Mouse (Mus musculus) heart, embryonic 16.5 days (tissue): ENCODE measurements around the gene Abhd6. TPM values are rescaled to one million over a fixed set of nuclear protein-coding genes. Genes with fewer than 3 reads are reported as not detected.

Experiments
- ATAC-seq: fragments of 200-750 bp; cut with Nextera tagmentation; replicated peaks from 2 replicates; pipeline ENCODE4 v1.8.0; 2017; ENCODE audit warnings: moderate number of reproducible peaks; ENCODE audit not compliant: insufficient read depth, low FRiP score; ENCODE audit errors: extremely low read depth
- H3K27ac ChIP-seq: fragments of 300-500 bp; sonication (generic); 2 replicates; pipeline ENCODE4 v1.5.1; 2014; ENCODE audit warnings: mild to moderate bottlenecking, low read length, control low read depth, moderate library complexity
- H3K27me3 ChIP-seq: fragments of 300-500 bp; sonication (generic); 2 replicates; pipeline ENCODE4 v1.6.1; 2014; ENCODE audit warnings: low read length, mixed read lengths; ENCODE audit not compliant: control insufficient read depth, insufficient read depth
- H3K36me3 ChIP-seq: fragments of 300-500 bp; sonication (generic); 2 replicates; pipeline ENCODE4 v1.6.1; 2014; ENCODE audit not compliant: control insufficient read depth, insufficient read depth
- H3K4me1 ChIP-seq: fragments of 300-500 bp; sonication (generic); 2 replicates; pipeline ENCODE4 v1.6.1; 2014; ENCODE audit warnings: low read length, mixed read lengths; ENCODE audit not compliant: control insufficient read depth, insufficient read depth
- H3K4me2 ChIP-seq: fragments of 300-500 bp; sonication (generic); 2 replicates; pipeline ENCODE4 v1.6.1; 2014; ENCODE audit warnings: low read depth, mild to moderate bottlenecking, control low read depth, low read length
- H3K4me3 ChIP-seq: fragments of 300-500 bp; sonication (generic); 2 replicates; pipeline ENCODE4 v1.5.1; 2014; ENCODE audit warnings: mild to moderate bottlenecking, control low read depth, low read length
- H3K9ac ChIP-seq: fragments of 300-500 bp; sonication (generic); 2 replicates; pipeline ENCODE4 v1.6.1; 2014; ENCODE audit warnings: low read length, control low read depth
- H3K9me3 ChIP-seq: fragments of 300-500 bp; sonication (generic); replicated peaks from 2 replicates; pipeline ENCODE4 v1.6.1; 2016; ENCODE audit warnings: low read length; ENCODE audit not compliant: control insufficient read depth
- WGBS: fragments of 180-500 bp; shearing (Covaris S2); extraction: QIAGEN DNeasy Blood & Tissue Kit; methylation state at CpG from one replicate; pipeline ENCODE4 v1.1.7; 2014; 5-methylcytosine and 5-hydroxymethylcytosine counted together
- polyA plus RNA-seq: library from polyadenylated mRNA; unstranded; fragments of >200 nt; fragmentation: Nextera tagmentation; extraction: Ambion mirVana; gene quantifications from 2 replicates; pipeline ENCODE4 v1.2.1, GENCODE M21; 2015

The Abhd6 gene
- polyA plus RNA-seq, 1 experiment from 2014 or later = 13.1 TPM

GRCm38 (mm10) chr14:8030535-8030934, 27.8 kb downstream of the Abhd6 start:
- H3K36me3 ChIP-seq = no peaks in the 10 kb centered on the region
- H3K4me3 ChIP-seq = no peak overlapping the region
- no peak; the same call in 1 of the 2 replicates for ATAC-seq
- peak overlapping the region; percentile 28 for H3K27ac ChIP-seq
- 43% methylated on average over 4 of the region's 4 CpGs for WGBS
- H3K9me3 ChIP-seq = no peaks in the 10 kb centered on the region
- no peak overlapping the region for H3K9ac ChIP-seq
- H3K27me3 ChIP-seq = no peaks in the 10 kb centered on the region
- H3K4me1 ChIP-seq = peaks cover 3% of the 10 kb centered on the region; the same call in 1 of the 2 replicates
- no peak overlapping the region for H3K4me2 ChIP-seq

DNA sequence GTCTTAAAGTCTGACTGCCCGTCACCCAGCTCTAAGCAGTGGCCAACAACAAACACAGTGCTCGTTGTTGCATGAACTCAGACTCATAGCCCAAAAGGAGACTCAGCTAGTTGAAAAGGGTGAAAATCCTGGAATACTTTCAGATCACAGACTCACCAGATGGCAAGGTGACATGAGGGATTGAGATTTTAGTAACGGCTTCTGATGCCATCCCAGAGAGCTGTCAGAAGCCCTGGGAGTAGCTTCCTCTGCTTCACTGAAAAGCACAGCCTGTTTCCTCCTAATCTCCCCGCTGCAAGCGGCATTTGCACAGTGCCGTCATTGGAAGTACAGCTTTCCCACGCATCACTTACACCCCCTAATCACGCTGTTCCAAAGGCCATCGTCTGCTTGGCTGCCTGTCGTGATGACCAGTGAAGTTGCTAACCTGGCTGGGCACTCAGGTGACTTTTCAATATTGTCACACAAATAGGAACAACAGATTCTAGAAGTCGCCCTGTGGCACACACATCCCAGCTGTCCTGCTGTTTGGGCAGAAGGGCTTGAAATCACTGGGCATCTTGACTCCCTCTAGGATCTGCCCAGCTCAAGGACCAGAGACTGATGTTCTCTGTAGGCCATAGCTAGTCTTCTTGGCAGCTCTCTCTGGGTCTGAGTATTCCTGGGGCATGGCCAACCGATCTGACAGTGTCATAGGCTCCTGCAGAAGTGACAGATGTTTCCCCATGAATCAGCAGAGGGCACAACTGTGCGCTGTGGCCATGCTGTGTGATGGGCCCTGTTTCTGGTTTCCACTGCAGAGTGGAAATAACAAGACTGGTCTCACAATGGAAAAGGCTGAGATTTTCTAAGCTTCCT, 29.6 kb downstream of the Abhd6 start:
- Histone ChIP-seq H3K4me3 (no peak overlapping the region), H3K9ac (no peak overlapping the region), H3K27ac (no peak overlapping the region), H3K4me2 (no peak overlapping the region), H3K36me3 (no peaks in the 10 kb centered on the region), H3K4me1 (0 out of 2 replicates have a peak, but pooled peaks cover 3% of the 10 kb centered on the region), H3K27me3 (no peaks in the 10 kb centered on the region), H3K9me3 (no peaks in the 10 kb centered on the region)
- WGBS = 68% methylated on average over 13 of the region's 13 CpGs
- ATAC-seq = no peak

DNA sequence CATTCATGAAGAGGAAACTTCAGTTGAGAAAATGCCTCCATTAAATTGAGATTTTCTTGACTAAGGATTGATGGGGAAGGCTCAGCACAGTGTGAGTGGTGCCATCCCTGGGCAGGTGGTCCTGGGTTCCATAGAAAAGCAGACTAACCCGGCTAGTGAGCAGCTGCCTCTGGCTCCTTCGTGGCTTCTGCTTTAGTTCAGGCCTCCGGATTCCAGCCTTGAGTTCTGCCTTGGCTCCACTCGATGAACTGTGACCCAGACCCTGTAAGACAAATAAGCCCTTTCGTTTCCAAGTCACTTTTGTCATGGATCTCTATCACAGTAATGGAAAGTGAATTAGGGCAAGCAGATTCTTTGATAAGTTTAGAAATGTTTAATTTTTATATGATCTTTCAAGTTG, 31.9 kb downstream of the Abhd6 start:
- Histone ChIP-seq H3K27ac (no peak overlapping the region), H3K9ac (no peak overlapping the region), H3K4me3 (no peak overlapping the region), H3K4me1 (0 out of 2 replicates have a peak, but pooled peaks cover 3% of the 10 kb centered on the region), H3K27me3 (no peaks in the 10 kb centered on the region), H3K36me3 (no peaks in the 10 kb centered on the region), H3K4me2 (no peak overlapping the region), H3K9me3 (no peaks in the 10 kb centered on the region)
- ATAC-seq = no peak
- 75% methylated on average over 5 of the region's 5 CpGs for WGBS

- no peak overlapping the region for H3K27ac ChIP-seq
- H3K9ac ChIP-seq = no peak overlapping the region
- H3K9me3 ChIP-seq = no peaks in the 10 kb centered on the region
- no peak overlapping the region for H3K4me3 ChIP-seq
- ATAC-seq = no peak
- H3K4me2 ChIP-seq = no peak overlapping the region
- no peaks in the 10 kb centered on the region for H3K36me3 ChIP-seq
- no peaks in the 10 kb centered on the region for H3K27me3 ChIP-seq
- H3K4me1 ChIP-seq = no peaks in the 10 kb centered on the region
- 85% methylated on average over 6 of the region's 6 CpGs for whole genome bisulfite sequencing
Observed at GRCm38 (mm10) chr14:8035951-8036350, 33.2 kb downstream of the Abhd6 start.

- no peaks in the 10 kb centered on the region for H3K9me3 ChIP-seq
- H3K9ac ChIP-seq = no peak overlapping the region
- H3K36me3 ChIP-seq = no peaks in the 10 kb centered on the region
- H3K27me3 ChIP-seq = no peaks in the 10 kb centered on the region
- 67% methylated on average over 5 of the region's 5 CpGs for WGBS
- no peak overlapping the region for H3K4me2 ChIP-seq
- H3K4me1 ChIP-seq = no peaks in the 10 kb centered on the region
- no peak for ATAC-seq
- H3K4me3 ChIP-seq = no peak overlapping the region
- no peak overlapping the region for H3K27ac ChIP-seq
Observed at GRCm38 (mm10) chr14:8036406-8036805, 33.7 kb downstream of the Abhd6 start.

DNA sequence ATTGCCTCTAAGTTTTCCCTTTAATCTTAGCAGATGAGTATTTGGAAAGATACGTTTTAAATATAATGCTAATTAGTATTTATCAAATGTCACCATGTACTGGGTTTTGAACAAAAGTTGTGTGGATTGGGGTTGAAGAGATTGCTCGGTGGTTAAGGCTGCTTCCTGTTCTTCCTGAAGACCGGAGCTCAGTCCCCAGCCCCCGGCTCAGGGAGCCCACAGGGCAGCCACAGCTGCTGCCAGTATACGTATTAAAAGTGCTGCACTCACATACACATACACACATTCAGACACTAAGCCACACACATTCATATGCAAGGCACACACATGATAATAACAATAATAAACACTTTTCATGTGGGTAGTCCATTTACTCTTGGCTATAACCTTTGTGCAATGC, 35.4 kb downstream of the Abhd6 start:
- ATAC-seq = no peak
- Histone ChIP-seq H3K27ac (no peak overlapping the region), H3K4me3 (no peak overlapping the region), H3K9me3 (no peaks in the 10 kb centered on the region), H3K36me3 (no peaks in the 10 kb centered on the region), H3K4me1 (no peaks in the 10 kb centered on the region), H3K9ac (no peak overlapping the region), H3K4me2 (no peak overlapping the region), H3K27me3 (no peaks in the 10 kb centered on the region)
- WGBS = 71% methylated on average over 5 of the region's 5 CpGs

GRCm38 (mm10) chr14:8038791-8039448, 36.2 kb downstream of the Abhd6 start:
- Histone ChIP-seq H3K4me2 (no peak overlapping the region), H3K4me3 (no peak overlapping the region), H3K27ac (no peak overlapping the region), H3K4me1 (no peaks in the 10 kb centered on the region), H3K36me3 (no peaks in the 10 kb centered on the region), H3K27me3 (no peaks in the 10 kb centered on the region), H3K9ac (no peak overlapping the region), H3K9me3 (no peaks in the 10 kb centered on the region)
- no peak for ATAC-seq
- 72% methylated on average over 7 of the region's 7 CpGs for WGBS

DNA sequence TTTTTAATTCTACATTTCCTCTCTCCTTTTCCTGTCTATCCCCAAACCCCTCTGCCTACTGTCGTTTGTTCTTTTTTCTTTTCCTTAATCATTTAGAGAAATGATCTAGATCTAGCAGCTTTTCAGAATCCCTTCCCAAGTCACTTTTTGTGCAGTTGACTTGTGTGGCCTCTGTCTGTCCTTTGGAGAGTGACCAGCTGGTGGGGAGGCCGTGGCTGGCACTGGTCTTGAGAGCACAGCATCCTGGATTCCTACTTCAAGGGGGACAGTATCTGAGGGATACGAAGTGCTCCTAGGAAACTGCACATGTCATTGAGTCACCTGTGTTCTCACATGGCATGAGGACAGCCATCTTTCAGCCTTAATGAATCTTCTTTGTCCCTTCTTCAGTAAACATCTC, 37.5 kb downstream of the Abhd6 start:
- 61% methylated on average over 3 of the region's 3 CpGs for WGBS
- H3K27ac ChIP-seq = no peak overlapping the region
- H3K36me3 ChIP-seq = no peaks in the 10 kb centered on the region
- H3K9me3 ChIP-seq = no peaks in the 10 kb centered on the region
- no peak for ATAC-seq
- H3K4me3 ChIP-seq = no peak overlapping the region
- no peak overlapping the region for H3K9ac ChIP-seq
- no peaks in the 10 kb centered on the region for H3K27me3 ChIP-seq
- H3K4me2 ChIP-seq = no peak overlapping the region
- no peaks in the 10 kb centered on the region for H3K4me1 ChIP-seq
